Mouse (Mus musculus) lung, postnatal 0 days (tissue): ENCODE measurements around the gene Slc8a3.

ENCODE experiments used
- CTCF ChIP-seq: IDR thresholded peaks from 2 replicates; pipeline ENCODE4 v1.5.1; 2016; ENCODE audit warnings: antibody characterized with exemption, mild to moderate bottlenecking
- EP300 ChIP-seq: IDR thresholded peaks from 2 replicates; pipeline ENCODE4 v1.6.1; 2016; ENCODE audit warnings: antibody characterized with exemption, mild to moderate bottlenecking, control low read depth

GRCm38 (mm10) chr12:81205619-81206560, 127.1 kb downstream of the Slc8a3 start:
- TF ChIP-seq CTCF (no peak), EP300 (no peak)
